ENCODE assay signal across 8 mouse cellular contexts in the genomic region with DNA sequence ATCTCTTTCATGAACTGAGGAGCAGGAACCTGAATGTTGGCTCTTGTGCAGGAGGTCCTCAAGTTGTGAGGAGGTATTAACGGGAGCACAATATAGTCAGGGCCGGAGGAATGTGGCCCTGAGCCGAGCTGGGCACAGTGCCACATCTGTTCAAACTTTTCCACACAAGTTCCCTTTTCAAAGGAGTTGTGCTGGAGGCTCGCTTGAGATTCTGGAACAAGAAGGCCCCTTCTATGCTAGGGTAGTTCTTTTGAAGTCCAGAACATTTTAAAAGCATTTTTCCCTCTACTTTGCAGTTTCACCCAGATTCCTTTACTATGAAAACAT. TPM values are rescaled to one million over a fixed set of nuclear protein-coding genes. Genes with fewer than 3 reads are reported as not detected.
DNase-seq lines count a peak whose midpoint lies in the region; ATAC-seq lines count a peak whose summit lies in the region.

No protein-coding gene starts in this region.

- no peaks in the 10 kb centered on the region for H3K27me3 ChIP-seq in hindbrain, embryonic 12.5 days
- H3K27me3 ChIP-seq in lung, embryonic 15.5 days = no peaks in the 10 kb centered on the region

- H3K4me1 ChIP-seq in brown adipose tissue, adult 24 weeks (ENCODE audit: control insufficient read depth, insufficient read depth, insufficient read length, low read length) = 0 out of 2 replicates have a peak, but pooled peaks cover 2% of the 10 kb centered on the region
- peaks cover 17% of the 10 kb centered on the region for H3K4me1 ChIP-seq in hindbrain, embryonic 12.5 days
- H3K4me1 ChIP-seq in lung, embryonic 15.5 days = peaks cover 25% of the 10 kb centered on the region

- WGBS in hindbrain, embryonic 12.5 days = 17% methylated on average over 4 of the region's 4 CpGs
- 5% methylated on average over 4 of the region's 4 CpGs for WGBS in lung, embryonic 15.5 days

- peak overlapping the region; percentile 73; the same call in 1 of the 2 replicates for H3K4me3 ChIP-seq in brown adipose tissue, adult 24 weeks (ENCODE audit: insufficient read depth, low read depth, low read length)
- H3K4me3 ChIP-seq in hindbrain, embryonic 12.5 days = peak overlapping the region; percentile 64
- peak overlapping the region; percentile 71 for H3K4me3 ChIP-seq in lung, embryonic 15.5 days

- no peak overlapping the region for H3K27ac ChIP-seq in brown adipose tissue, adult 24 weeks (replicated peaks; ENCODE audit: low read depth, low read length)
- peak overlapping the region; percentile 62; the same call in 1 of the 2 replicates for H3K27ac ChIP-seq in hindbrain, embryonic 12.5 days
- H3K27ac ChIP-seq in lung, embryonic 15.5 days = peak overlapping the region; percentile 98

- peak overlapping the region; percentile 71 for H3K4me2 ChIP-seq in hindbrain, embryonic 12.5 days (replicated peaks)
- peak overlapping the region; percentile 89 for H3K4me2 ChIP-seq in lung, embryonic 15.5 days

- no peak overlapping the region for H3K9ac ChIP-seq in hindbrain, embryonic 12.5 days
- no peak overlapping the region for H3K9ac ChIP-seq in lung, embryonic 15.5 days

- peak; percentile 30 for DNase-seq in ES-CJ7 (ENCODE audit: low read depth, low spot score)
- peak; percentile 35 to 44 for DNase-seq in frontal cortex, postnatal 25 days (ENCODE audit: low spot score in 2 of 2)
- peak; percentile 70 to 80 for DNase-seq in layer of hippocampus, postnatal 10 days (ENCODE audit: low spot score in 2 of 2)
- peak; percentile 89 for DNase-seq in right cerebral cortex, postnatal 10 days (ENCODE audit: low spot score in 2 of 2)
- DNase-seq in T-cell, adult 2 months (ENCODE audit: low spot score) = no peak

- no peaks in the 10 kb centered on the region for H3K36me3 ChIP-seq in hindbrain, embryonic 12.5 days
- H3K36me3 ChIP-seq in lung, embryonic 15.5 days = no peaks in the 10 kb centered on the region

- H3K9me3 ChIP-seq in hindbrain, embryonic 12.5 days (replicated peaks) = no peaks in the 10 kb centered on the region
- no peaks in the 10 kb centered on the region for H3K9me3 ChIP-seq in lung, embryonic 15.5 days

- ATAC-seq in hindbrain, embryonic 12.5 days (ENCODE audit: low FRiP score) = peak; percentile 62
- peak; percentile 77 for ATAC-seq in lung, embryonic 15.5 days (ENCODE audit: borderline replicate concordance, extremely low read depth, low FRiP score, low TSS enrichment)

RNA-seq across cellular contexts. Expression of gene Psat1, which starts 21.5 kb away (rescaled TPM):
- 10.1 and 11.5 TPM in 2 replicates for polyA plus RNA-seq in brown adipose tissue, adult 24 weeks (2012; ENCODE audit: insufficient read depth, insufficient read length, missing spikeins)
- 96.0 and 98.2 TPM in 2 replicates for polyA plus RNA-seq in hindbrain, embryonic 12.5 days (2016; fragmentation: Nextera tagmentation; extraction: Ambion mirVana)
- 100 to 1,000 TPM; 117 to 130 TPM for total RNA-seq in layer of hippocampus, postnatal 10 days (2021)
- 176 TPM in 2 replicates for polyA plus RNA-seq in lung, embryonic 15.5 days (2015; fragmentation: Nextera tagmentation; extraction: Ambion mirVana)

RNA-seq across cellular contexts. Expression of gene Cep78, which starts 59.1 kb away (rescaled TPM):
- 2.2 and 4.6 TPM in 2 replicates for polyA plus RNA-seq in brown adipose tissue, adult 24 weeks (2012; ENCODE audit: insufficient read depth, insufficient read length, missing spikeins)
- polyA plus RNA-seq in hindbrain, embryonic 12.5 days (2016; fragmentation: Nextera tagmentation; extraction: Ambion mirVana) = 51.0 and 52.9 TPM in 2 replicates
- 10 to 100 TPM; 14.8 to 17.5 TPM for total RNA-seq in layer of hippocampus, postnatal 10 days (2021)
- polyA plus RNA-seq in lung, embryonic 15.5 days (2015; fragmentation: Nextera tagmentation; extraction: Ambion mirVana) = 29.9 and 30.6 TPM in 2 replicates
